Mouse (Mus musculus) R1 (cell line): ENCODE results near the gene Taf5l.

Experiments
- DNase-seq: peaks from one replicate; pipeline ENCODE4 v3.0.0-alpha.2; 2018; ENCODE audit warnings: low read depth, low spot score

Taf5l gene

DNA sequence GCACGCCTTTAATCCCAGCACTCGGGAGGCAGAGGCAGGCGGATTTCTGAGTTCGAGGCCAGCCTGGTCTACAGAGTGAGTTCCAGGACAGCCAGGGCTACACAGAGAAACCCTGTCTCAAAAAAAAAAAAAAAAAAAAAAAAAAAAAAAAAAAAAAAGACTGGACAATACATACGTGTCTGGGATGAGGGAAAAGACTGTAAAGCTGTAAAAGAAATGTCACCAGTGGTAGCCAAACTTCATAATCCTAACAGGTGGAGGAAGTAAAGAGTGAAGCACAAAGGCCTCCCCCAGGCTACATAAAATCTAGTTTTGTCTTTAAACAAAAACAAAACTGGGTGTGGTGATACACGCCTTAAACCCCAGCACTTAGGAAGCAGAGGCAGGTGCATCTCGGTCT, 6.9 kb downstream of the Taf5l start:
- peak; percentile 72 for DNase-seq

DNA sequence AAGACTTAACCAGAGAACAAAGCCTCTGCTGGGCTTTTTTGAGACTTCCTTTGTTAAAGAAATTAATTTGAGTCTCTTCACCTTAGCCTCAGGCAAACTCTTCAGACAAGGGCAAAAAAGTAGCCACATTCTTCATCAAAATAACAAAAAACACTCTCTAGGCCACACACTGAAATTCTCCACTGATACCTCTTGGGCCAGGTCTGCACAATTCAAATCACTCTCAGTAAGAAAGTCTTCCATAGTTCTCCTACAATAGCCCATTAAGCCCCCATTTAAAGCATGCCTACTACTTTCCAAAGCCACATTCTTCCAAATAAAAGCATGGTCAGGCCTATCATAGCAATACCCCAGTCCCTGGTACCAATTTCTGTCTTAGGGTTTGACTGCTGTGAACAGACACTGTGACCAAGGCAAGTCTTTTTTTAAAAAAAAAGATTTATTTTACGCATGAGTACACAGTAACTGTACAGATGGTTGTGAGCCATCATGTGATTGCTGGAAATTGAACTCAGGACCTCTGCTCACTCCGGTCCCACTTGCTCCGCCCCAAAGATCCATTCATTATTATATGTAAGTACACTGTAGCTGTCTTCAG, 9.1 kb downstream of the Taf5l start:
- peak; percentile 90 for DNase-seq

DNA sequence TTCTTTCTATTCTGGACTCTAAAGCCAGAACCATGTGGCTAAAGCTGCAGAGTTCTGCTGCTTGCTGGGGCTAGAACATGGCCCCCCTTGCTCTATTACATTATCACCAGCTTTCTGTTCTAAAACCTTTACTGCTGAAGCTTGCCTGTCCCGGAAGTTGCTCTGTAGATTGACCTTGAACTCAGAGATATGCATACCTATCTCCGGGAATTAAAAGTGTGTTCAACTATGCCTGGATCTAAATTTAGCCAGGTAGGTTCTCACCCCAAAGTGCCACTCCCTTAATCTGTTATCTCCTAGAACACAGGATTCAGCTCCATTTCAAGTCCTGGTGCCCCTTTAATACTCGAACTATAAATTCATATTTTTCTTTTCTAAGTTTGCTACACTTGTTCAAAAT, 9.6 kb downstream of the Taf5l start:
- peak; percentile 87 for DNase-seq

DNA sequence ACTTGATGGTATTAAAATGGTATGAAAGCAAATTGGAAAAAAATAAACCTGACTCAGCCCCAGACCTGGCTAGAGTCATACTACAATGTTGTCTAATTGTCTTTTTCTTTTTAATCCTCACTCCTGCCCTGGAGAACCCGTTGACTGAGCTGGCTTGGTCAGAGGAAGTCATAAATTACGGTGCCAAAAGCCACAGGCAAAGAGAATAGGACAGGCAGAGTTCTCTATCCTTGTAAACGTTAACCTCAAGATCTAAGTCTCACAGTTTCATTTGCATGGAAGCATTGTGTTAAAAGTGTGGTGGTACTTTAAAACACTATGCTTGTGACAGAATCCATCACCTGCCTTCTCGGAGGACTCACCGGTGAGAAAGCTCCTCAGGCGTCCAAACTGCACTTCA, 13.4 kb downstream of the Taf5l start:
- DNase-seq = no peak

DNA sequence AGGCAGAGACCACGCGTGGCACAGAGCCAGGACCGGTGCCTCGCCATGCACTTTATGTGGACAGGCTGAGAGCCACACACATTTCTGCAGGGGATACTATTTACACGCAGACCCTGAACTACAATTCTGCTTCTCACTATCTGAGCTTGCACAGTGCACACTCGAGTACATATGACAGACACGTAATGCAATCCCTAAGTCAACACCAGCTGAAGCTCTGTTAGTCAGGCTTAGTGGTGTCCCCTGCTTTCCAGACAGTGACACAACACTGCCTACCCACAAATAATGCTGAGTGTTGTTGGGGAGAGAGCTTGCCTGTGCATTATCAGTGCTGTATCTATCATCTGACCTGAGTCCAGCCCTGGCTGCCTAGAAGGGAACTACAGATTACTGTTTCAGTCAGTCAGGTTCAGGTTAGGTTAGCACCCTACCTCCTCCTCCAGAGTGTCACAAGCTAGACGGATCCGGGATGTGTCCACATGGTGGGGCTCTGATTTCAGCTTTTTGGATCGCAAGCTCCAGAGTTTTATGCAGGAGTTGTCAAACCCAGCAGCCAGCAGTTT, 18.6 kb downstream of the Taf5l start:
- DNase-seq = no peak

DNA sequence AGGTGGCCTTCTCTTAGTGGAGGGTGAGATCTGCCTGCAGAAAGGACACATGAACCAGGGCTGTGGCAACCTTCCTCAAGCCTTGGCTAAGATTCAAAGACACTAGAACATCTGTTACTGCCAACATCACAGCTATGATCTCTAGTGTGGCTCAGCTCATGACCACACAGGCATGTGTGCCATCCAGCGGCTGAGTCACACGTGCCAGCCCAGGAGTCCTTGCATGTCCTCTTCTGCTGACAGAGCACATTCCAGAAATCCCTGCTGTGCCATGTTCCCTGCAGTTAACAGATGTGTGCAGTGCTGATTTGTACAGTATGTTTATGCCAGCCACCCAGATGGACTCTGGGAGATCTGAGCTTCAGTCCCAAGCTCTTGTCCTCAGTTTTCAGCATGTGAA, 21.6 kb downstream of the Taf5l start:
- no peak for DNase-seq

DNA sequence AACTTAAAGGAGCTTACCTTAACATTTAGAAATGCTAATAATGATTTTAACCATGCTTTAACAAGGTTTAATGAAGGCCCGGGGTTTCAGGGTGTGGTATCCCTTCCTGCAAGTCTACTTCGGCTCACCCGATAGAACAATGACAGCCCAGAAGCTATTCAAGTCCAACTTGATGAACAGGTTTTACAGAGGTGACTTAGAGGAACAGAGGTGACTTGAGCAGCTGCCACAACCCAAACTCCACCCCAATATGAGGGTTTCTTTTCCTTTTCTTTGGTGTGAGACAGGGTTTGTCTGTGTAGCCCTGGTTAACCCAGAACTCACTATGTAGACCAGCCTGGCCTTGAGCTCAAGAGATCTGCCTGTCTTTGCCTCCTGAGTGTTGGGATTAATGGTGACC, 27.2 kb downstream of the Taf5l start:
- peak; percentile 96 for DNase-seq

DNA sequence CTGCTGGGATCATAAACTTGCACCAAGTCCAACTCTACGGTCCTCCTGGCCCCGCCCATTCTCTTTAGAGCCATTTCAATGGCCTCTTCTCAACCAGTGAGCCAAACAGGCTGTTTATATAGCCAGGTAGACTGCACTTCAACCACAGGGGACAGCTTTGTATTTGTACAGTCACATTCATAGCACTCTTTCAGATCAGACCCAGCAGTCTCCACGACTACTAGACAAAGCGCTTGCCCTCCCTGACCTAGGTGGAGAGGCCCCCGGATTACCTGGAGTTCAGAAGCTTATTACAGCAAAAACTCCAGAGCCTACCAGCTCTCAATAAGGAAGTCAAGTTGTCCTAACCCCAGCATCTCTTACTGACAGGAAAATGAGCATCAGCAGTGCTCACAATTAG, 27.6 kb downstream of the Taf5l start:
- DNase-seq = peak; percentile 87

DNA sequence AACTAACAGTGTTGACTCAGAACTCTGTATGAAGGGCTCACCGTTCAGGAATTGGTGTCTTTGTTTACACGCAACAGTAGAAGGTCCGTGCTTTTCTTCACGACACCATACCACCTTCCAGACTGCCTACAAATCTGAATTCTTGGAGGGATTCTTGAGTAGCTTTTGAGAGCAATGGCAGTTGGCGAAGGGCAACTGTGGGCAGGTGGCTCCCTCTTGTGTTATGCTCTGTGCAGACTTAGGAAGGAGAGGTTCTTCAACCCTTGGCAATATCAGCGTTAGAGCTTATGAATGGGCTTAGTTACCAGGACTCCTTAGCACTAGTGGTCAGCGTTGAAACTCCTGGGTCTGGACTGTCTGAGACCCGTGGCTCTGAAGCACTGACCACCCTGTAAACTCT, 28.6 kb downstream of the Taf5l start:
- DNase-seq = no peak

DNA sequence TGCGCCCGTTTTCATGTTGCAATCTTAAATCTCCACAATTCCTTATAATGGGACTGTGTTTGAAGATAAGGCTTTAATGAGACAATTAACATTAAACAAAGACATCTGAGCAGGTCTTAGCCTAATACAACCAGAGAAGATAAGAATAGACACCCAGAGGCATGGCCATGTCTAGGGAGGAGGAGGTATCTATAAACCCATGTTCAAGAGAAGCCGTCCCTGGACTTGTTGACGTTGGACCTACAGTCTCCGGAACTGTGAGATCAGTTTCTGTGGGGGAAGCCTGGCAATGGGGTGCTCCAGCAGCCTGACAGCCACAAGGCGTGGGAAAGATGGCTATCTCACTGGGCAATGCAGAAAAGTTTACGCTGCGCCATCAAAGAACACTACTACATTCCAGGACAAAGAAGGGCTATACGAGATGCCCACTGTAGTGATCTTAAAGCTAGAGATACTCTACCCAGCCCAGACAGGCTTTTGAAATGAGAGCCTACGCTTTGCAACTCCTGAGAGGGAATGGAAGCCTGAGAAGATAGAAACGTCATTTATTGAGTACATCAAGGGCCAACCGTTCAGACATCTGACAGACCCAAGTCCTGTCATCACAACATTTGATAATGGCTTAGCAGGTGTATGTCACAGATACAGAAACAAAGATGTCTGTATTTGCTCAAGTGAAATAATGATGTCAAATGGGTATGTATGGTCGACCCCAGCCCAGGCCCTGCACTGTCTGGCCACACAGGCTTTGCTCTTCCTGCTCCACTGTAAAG, 30.7 kb downstream of the Taf5l start:
- no peak for DNase-seq

DNA sequence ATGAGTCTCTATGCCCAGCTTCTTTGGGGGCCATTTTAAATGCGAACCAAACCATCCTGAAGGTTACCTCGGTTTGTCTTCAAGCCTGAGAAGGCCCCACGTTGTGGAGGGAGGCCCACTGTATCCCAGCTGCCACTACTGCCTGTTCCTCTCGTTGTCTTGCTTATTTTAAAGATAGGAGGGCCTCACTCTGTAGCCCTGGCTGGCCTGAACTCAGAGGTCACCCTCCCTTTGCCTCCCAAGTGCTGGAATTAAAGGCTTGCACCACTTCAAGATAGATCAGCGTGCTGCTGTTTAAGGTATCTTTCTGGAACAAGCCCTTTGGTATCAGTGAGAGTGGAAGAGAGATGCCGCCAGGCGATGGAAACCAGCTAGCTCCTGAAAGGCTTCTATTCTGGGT, 32.1 kb downstream of the Taf5l start:
- DNase-seq = no peak

DNA sequence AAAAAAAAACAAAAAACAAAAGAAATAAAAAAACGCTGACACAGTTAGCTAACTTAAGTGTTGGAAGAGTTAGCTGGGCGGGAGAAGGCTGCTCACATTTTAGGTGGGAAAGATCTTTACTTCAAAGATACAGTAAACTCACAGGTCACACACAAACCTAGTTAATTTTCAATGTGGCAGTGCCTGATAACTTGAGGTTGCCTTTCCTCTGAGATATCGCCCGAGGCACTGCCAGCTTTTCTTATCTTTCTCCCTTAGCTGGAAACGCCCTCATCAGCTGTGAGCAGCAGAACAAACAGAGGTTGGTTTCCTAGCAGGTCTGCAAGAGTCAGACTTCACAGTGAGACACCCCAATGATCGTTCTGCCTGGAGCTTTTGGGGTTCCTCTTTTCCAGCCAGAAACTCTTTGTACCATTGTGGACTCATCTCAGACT, 32.6 kb downstream of the Taf5l start:
- DNase-seq = no peak

DNA sequence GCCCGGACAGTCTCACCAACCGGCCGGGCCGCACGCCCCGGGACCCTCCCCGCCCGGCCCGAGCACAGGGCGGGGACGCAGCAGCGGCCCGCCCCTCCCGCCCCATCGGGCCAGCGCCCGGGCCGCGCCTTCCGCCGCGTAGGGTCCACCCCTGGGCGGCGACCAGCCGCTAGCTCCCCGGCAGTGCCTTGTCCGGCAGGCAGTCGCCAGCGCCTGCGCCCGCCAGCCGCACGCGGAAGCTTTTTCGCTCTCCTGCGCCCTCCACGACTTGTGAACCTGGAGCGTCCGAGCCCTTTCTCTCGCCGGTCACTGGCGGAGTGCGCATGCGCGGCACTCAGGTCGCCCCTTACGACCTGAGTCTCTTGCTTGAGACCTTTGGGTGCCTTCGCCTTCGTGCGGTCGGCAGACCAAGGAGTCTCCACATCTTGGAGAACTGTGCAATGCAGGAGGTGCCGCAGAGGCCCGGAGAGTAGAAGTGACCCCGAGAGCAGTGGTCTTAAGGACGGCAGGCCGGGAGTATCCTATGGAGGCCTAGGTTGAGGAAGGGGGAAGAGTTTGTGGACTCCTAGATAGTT, 38.3 kb downstream of the Taf5l start, which contains the start of gene Abcb10:
TSS of gene Abcb10 (minus strand) at position 297 of the 575 bp plus-strand sequence.
- DNase-seq = peak; percentile 90

DNA sequence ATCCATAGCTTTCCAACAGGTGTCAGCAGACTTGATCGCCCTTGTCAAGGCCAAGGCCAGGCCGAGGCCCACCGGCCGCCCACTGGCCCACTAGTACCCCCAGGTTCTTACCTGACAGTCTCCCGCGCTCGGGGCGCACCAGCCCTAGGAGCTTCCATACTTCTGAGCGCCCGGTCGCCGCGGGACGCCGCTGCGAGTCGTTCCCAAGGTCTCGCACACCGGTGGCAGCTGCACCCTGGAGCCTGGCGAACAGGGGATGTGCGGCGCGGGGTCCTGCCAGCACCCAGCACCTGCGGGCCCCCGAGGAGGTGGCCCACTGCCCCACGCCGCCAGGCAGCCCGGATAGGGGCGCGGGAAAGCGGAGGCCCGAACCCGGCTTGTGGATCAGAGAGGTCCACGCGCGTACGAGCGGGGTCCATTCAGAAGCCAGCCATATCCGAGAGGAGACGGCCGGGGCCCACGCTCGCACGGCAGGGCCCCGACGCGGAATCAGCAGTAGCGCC, 38.9 kb downstream of the Taf5l start:
- DNase-seq = no peak

DNA sequence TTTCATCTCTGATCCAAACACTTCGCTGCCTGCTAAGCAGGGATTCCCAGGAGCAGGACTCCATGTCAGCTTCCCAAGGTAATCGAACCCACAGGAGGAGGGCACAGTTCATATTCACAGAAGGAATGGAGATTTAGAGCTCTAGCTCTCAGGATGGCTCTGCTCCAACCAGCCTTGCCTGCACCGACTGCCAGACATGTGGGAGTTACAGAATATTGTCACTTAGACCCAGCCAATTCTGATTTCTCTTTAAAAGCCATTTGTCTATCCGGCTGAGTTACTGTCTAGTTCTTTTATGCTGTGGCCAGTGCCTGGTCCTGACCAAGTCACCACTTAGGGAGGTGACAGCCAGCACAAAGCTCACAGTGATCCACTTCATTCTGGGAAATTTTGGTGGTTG, 39.5 kb downstream of the Taf5l start:
- DNase-seq = no peak

DNA sequence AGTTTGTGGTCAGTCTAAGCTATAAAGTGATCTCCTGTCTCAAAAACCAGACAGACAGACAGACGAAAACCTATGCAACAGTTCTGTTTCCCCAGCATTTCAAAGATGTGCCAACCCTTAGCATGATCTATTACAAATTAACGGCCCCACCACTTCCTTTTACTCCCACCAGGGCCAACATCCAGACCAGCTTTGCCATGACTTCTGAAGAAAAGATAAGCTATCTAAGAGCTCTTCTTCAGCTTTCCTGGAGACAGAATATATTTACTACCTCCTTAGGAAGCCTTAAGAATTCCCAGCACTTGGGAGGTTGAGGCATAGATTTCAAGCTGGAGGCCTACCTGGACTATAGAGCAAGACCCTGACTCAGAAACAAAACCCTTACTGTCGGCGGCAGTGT, 41.0 kb downstream of the Taf5l start:
- no peak for DNase-seq

DNA sequence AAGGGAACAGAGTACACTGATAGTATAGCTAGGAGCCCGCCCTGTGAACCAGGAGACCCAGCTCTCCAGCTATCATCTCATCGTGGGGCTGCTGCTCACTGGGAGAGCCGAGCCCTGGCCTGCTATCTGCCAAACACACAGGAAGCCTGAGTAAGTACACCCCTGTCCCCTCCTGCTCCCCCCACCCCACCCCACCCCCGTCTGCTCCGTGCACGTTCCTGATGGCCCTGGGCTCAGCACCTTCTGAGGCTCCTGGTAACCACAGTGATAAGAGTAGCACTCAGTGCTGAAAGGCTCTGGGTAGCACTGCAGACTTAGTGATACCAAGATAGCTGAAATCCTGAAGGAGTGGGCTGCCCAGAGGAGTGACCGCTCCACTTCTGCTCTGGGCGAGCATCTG, 42.3 kb downstream of the Taf5l start:
- no peak for DNase-seq

DNA sequence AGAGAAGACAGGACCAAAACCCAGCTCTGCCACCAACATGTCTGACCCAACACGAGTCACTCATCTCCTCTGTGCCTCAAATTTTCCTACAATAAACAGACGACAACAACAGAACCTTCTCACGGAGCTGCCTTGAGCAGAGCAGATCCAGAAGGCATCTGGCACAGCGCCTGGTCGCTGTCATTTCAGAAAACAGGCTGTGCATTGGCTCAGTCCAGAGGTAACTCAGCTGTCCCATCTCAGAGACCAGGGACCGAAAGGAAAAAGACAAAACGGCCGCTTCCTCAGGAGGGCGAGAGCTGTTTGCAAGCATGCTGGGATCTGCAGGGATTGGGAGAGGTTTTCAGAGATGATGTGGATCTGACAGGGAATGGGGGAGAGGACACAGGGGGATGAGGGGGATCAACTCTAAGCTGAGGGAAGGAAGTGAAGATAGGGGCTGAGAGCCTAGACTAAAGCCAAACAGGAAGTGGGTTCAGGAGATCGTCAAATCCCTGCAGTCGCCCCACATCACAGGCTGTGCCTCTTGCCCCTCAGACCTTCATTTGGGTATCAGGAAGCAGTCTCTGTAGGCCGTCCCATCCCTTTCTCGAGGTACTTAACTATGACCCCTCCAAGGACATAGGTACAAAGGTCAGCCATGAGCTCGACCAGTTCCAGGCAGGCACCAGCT, 42.9 kb downstream of the Taf5l start:
- DNase-seq = peak; percentile 41

DNA sequence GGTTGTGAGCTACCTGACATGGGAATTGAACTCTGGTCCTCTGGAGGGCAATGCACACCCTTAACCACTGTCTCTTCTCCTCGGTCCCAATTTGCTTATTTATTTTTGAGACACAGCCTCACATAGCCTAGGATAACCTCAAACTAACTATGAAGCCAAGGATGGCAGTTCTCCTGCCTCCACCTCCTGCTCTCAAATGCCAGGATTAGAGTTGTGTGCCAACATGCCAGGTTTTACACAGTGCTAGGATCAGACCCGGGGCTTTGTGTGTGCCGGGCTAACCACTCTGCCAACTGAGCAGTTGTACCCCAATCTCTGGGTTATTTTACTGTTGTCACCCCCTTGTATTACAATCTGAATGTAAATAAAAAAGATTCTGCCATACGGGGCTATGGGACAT, 43.7 kb downstream of the Taf5l start:
- no peak for DNase-seq

DNA sequence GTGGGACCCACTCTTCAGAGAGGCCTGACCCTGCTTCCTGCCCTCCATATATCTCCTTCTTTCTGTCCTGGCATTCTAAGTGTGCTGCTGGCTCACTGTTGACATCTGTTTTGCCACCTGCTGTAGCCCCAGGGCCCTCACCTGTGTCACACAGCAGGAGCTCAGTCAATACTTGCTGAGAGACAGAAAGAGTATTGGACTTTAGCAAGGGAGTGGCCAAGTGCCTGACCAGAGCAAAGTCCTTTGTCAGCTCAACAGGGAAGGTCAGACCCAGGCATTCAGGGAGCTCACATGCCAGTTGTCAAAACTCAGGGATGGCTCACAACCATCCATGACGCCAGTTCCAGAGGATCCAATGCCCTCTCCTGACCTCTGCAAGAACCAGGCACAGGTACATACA, 47.7 kb downstream of the Taf5l start:
- no peak for DNase-seq

DNA sequence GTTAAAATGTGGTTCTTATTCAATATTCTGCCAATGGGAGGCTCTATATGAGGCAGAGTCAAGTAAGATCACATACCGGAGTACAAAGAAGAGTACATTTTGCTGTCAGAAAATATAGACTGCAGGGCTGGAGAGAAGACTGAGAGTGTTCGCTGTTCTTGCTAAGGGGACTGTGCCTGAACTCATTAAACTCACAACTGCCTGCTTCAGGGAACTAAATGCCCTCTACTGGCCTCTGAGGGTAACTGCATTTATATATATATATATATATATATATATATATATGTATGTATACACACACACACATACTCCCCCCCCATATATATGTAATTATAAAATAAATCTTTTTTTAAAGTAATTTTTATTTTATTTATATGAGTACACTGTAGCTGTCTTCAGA, 54.3 kb downstream of the Taf5l start:
- DNase-seq = peak; percentile 42

DNA sequence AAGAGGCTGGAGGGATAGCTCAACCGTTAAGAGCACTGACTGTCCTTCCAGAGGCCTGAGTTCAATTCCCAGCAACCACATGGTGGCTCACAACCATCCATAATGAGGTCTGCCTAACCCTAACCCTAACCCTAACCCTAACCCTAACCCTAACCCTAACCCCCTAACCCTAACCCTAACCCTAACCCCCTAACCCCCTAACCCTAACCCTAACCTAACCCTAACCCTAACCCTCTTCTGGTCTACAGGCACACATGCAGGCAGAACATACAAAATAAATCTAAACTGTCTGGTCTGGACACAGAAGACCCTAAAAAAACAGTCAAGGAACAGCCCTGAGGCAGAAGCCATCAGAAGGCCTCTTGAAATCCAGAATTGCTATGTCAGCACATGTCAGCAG, 59.8 kb downstream of the Taf5l start:
- peak; percentile 33 for DNase-seq
